Mouse (Mus musculus) bone marrow, adult 2 months (tissue): ENCODE measurements around the gene Pspn. TPM values are rescaled to one million over a fixed set of nuclear protein-coding genes. Genes with fewer than 3 reads are reported as not detected.

Experiments
- H3K27ac ChIP-seq: fragments of 200-500 bp; 2 replicates; pipeline ENCODE4 v1.5.1; 2012; ENCODE audit warnings: low read depth, mild to moderate bottlenecking, control low read depth, inconsistent platforms, low read length; ENCODE audit not compliant: control insufficient read depth, poor library complexity, insufficient read depth
- H3K4me1 ChIP-seq: fragments of 200-500 bp; 2 replicates; pipeline ENCODE4 v1.6.1; 2011; ENCODE audit warnings: low read length; ENCODE audit not compliant: control insufficient read depth, insufficient read depth
- H3K4me3 ChIP-seq: fragments of 200-500 bp; replicated peaks from 2 replicates; pipeline ENCODE3; 2011; ENCODE audit warnings: mild to moderate bottlenecking, low read depth, low read length, control low read depth; ENCODE audit not compliant: control insufficient read depth
- CTCF ChIP-seq: fragments of 200-500 bp; IDR thresholded peaks from 2 replicates; pipeline ENCODE4 v1.5.1; 2011; ENCODE audit warnings: low read length, control low read depth; ENCODE audit not compliant: control insufficient read depth, insufficient read depth
- POLR2A ChIP-seq: fragments of 200-500 bp; IDR thresholded peaks from 2 replicates; pipeline ENCODE4 v1.6.1; 2011; ENCODE audit warnings: low read depth, mild to moderate bottlenecking, control low read depth, low read length, borderline replicate concordance; ENCODE audit not compliant: control insufficient read depth
- WGBS: fragments of 180-500 bp; shearing (Covaris S2); methylation state at CpG from one replicate; pipeline ENCODE4 v1.1.7; 2018; 5-methylcytosine and 5-hydroxymethylcytosine counted together
- polyA plus RNA-seq: library from polyadenylated mRNA; stranded (reverse); fragments of >200 nt; gene quantifications from 2 replicates; pipeline ENCODE4 v1.2.4, GENCODE M21; 2011; ENCODE audit warnings: low replicate concordance; ENCODE audit not compliant: missing spikeins, insufficient read depth, insufficient read length

Pspn gene
- polyA plus RNA-seq, 1 experiment: not detected

GRCm38 (mm10) chr17:56976531-56977390 lies 23.1 kb downstream of the Pspn start:
- TF ChIP-seq POLR2A (no peak), CTCF (no peak)
- Histone ChIP-seq H3K4me3 (no peak overlapping the region), H3K4me1 (no peaks in the 10 kb centered on the region), H3K27ac (no peak overlapping the region)
- 75% methylated on average over 8 of the region's 8 CpGs for WGBS

DNA sequence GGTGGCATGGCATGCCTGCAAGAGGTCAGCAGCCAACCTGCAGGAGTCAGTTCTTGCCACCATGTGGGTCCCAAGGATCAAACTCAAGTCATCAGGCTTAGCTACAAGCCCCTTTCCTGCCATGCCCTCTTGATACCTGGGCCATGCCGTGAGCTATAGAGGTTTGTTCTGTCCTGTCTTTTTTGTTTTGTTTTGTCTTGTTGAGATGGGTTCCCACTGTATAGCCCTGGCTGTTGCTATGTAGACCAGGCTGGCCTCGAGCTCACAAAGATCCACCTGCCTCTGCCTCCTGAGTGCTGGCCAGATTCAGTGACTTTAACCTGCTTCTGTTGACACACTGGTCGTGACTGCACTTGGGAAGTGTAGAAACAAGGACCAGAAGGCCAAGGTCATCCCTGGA lies 24.4 kb downstream of the Pspn start:
- Histone ChIP-seq H3K4me3 (no peak overlapping the region), H3K27ac (no peak overlapping the region), H3K4me1 (no peaks in the 10 kb centered on the region)
- 76% methylated on average over 3 of the region's 3 CpGs for WGBS
- no peak for TF ChIP-seq CTCF
- TF ChIP-seq POLR2A: no peak

- 75% methylated on average over 5 of the region's 5 CpGs for whole genome bisulfite sequencing
- Histone ChIP-seq H3K27ac (no peak overlapping the region), H3K4me1 (no peaks in the 10 kb centered on the region), H3K4me3 (no peak overlapping the region)
- no peak for TF ChIP-seq POLR2A
- TF ChIP-seq CTCF: no peak
Measured at GRCm38 (mm10) chr17:56974708-56975240, 25.0 kb downstream of the Pspn start.

GRCm38 (mm10) chr17:56973956-56974707 lies 25.7 kb downstream of the Pspn start:
- Histone ChIP-seq H3K27ac (no peak overlapping the region), H3K4me1 (no peaks in the 10 kb centered on the region), H3K4me3 (no peak overlapping the region)
- TF ChIP-seq CTCF (no peak), POLR2A (no peak)
- WGBS: 77% methylated on average over 13 of the region's 14 CpGs

DNA sequence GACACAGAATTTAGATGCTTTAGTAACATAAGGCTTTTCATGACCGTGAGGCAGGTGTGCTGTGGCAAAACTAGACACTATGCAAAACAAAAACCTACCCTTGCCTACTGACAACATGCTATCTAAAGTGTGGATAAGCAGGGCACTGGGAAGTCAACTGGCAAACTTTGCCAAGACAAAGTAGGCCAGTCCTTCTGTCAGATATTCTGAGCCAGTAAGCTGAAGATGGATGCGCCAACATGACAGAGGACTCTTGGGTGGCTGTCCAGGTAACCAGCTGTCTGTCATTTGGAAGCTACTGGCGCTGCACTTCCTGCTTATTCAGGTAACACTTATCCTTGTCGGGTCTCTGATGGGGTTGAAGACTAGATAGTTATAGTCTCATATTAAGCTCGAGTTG lies 29.7 kb downstream of the Pspn start:
- no peaks in the 10 kb centered on the region for H3K4me1 ChIP-seq
- TF ChIP-seq CTCF: no peak
- TF ChIP-seq POLR2A: no peak
- H3K4me3 ChIP-seq: no peak overlapping the region
- no peak overlapping the region for H3K27ac ChIP-seq
- 63% methylated on average over 5 of the region's 5 CpGs for WGBS

GRCm38 (mm10) chr17:56969321-56969720 lies 30.5 kb downstream of the Pspn start:
- no peak for TF ChIP-seq POLR2A
- TF ChIP-seq CTCF: no peak
- WGBS: 61% methylated on average over 3 of the region's 3 CpGs
- no peak overlapping the region for H3K4me3 ChIP-seq
- H3K4me1 ChIP-seq: no peaks in the 10 kb centered on the region
- H3K27ac ChIP-seq: no peak overlapping the region

DNA sequence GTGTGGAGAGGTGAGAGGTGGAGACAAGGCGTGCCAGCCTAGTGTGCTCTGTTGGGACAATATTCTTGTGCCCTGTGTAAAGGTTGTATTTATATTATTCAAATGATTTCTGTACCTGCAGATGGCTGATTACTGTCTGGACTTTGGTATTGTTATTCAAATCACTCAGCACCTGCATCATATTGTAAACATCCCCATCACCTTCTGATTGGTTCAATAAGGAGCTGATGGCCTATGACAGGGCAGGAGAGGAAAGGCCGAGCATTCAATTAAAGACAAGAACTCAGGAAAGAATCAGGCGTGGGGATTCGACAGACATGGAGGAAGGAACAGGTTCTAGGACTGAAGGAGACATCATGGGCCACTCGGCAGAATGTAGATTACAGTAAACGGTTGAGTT lies 36.2 kb downstream of the Pspn start:
- H3K4me3 ChIP-seq: no peak overlapping the region
- no peaks in the 10 kb centered on the region; the same call in 1 of the 2 replicates for H3K4me1 ChIP-seq
- 83% methylated on average over 6 of the region's 6 CpGs for WGBS
- H3K27ac ChIP-seq: no peak overlapping the region
- TF ChIP-seq CTCF: no peak
